Mouse (Mus musculus): ENCODE data around the gene Slc4a1ap.

GRCm38 (mm10) chr5:31492031-31492430 lies 34.8 kb upstream of the Slc4a1ap start:
- TF ChIP-seq USF1 (IDR thresholded peaks at IDR 0.05; ENCODE audit: low read depth, low read length) (no peak), ZNF384 (IDR thresholded peaks at IDR 0.05; ENCODE audit: low read depth, low read length) (no peak), ETS1 (conservative IDR thresholded peaks at IDR 0.05; ENCODE audit: low read depth, low read length) (no peak), RCOR1 (conservative IDR thresholded peaks at IDR 0.05; ENCODE audit: low read depth, low read length) (no peak), SIN3A (IDR thresholded peaks at IDR 0.05; ENCODE audit: low read length) (no peak), ZKSCAN1 (IDR thresholded peaks at IDR 0.05; ENCODE audit: borderline replicate concordance, low read depth, low read length) (no peak), MAX (IDR thresholded peaks at IDR 0.05; ENCODE audit: low read length) (no peak), PAX5 (IDR thresholded peaks at IDR 0.05; ENCODE audit: low read length) (no peak), CTCF (conservative IDR thresholded peaks at IDR 0.05 in 1 of 2, IDR thresholded peaks at IDR 0.05 in 1 of 2; ENCODE audit: low read depth in 2 of 2, low read length in 2 of 2) (no peak), EP300 (IDR thresholded peaks at IDR 0.05; ENCODE audit: low read length) (no peak), BHLHE40 (IDR thresholded peaks at IDR 0.05; ENCODE audit: low read depth, low read length) (no peak)
